Mouse (Mus musculus): ENCODE results near the gene Gm49450.

The Gm49450 gene

GRCm38 (mm10) chr15:98891198-98891742, 62.1 kb downstream of the Gm49450 start:
- no peak for DNase-seq (ENCODE audit: low spot score)

DNA sequence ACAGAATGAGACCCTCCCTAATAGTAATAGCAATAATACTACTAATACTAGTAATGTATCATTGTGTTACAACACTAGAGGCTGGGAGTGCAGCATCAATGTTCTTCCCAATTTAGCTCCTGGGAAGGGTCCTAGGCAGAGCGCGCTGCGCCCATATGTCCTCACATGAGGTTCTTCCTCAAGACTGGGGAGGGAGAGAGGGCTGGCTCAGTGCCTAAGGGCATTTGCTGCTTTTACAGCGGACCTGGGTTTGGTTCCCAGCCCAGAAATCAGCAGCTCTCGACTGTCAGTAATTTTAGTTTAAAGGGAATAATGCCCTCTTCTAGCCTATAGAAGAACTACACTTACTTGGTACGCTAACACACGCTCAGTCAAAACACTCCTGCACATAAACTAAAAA, 65.8 kb downstream of the Gm49450 start:
- DNase-seq (ENCODE audit: low spot score) = no peak

- DNase-seq (ENCODE audit: low spot score) = no peak
Measured at GRCm38 (mm10) chr15:98886667-98887387, 66.5 kb downstream of the Gm49450 start.

- DNase-seq (ENCODE audit: low spot score) = no peak
Measured at GRCm38 (mm10) chr15:98884106-98884505, 69.2 kb downstream of the Gm49450 start.

DNA sequence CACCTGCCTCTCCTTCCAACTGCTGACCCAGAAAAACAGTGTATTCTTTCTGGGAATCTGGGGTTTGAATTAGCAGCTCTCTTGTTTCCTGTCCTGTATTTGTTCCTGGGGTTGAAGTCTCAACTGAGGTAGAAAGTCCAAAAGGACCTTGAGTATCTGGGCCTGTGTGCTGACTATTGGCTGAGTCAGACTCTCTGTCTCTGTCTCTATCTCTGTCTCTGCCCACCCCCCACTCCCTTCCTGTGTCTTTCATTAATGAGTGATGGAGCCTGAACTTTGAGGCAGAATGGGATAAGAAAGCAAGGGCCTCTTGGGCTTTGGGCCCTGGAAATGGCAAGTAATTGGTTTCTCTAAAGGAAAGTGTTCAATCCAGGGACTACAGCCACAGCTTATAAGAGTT, 69.7 kb downstream of the Gm49450 start:
- no peak for DNase-seq (ENCODE audit: low spot score)

Measured in ovary, postnatal 10 days (tissue).